8 mouse cellular contexts compared by ENCODE assay signal in the genomic region with DNA sequence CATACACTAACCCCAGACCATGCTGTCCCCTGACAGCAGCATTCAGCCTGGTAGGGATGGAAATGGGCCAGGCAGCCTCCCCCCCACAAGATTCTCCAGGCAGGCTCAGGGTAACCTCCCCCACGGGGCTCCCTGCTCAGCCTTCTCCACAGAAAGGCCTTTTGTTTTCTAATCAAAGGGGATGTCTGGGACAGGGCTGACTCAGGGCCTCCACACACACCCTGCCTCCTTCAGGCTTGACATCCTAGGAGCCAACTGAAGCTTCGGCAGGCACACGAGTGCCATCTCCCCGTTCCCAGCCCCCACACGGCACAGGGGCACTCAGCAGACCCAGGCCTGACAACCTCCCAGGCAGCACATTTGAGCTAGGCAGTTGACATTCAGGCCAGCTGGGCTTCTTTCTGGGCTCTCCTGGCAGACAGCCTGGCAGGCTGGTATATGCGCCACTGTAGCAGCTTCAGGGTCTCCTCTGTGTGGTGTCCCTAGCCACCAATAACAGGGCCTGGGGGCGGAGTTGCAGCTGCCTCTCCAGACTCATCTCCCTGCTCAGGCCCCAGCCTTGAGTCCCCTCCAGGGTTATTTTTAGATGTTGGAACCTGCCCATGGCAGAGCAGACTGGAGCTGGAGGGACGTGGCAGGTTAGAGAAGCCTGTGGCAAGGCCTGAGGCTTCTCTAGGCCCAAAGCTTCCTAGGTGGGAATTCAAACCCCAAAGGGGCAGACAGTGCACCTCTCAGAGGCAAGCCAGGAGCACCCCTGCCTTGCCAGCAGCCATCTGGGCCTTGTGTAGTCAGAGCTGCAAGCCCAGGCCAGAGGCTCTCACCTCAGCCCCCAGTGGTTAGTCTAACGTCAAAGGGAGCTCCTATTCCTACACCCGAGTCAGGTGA. TPM values are rescaled to one million over a fixed set of nuclear protein-coding genes. Genes with fewer than 3 reads are reported as not detected.
DNase-seq lines count a peak whose midpoint lies in the region; ATAC-seq and TF ChIP-seq lines count a peak whose summit lies in the region.

No protein-coding gene starts in this region.

- H3K27me3 ChIP-seq in lung, embryonic 16.5 days (ENCODE audit: control insufficient read depth, insufficient read depth, low read depth, low read length) = no peaks in the 10 kb centered on the region
- H3K27me3 ChIP-seq in embryonic facial prominence, embryonic 11.5 days (ENCODE audit: control insufficient read depth, insufficient read depth, low read length) = no peaks in the 10 kb centered on the region
- no peaks in the 10 kb centered on the region for H3K27me3 ChIP-seq in limb, embryonic 11.5 days (ENCODE audit: control insufficient read depth, insufficient read depth, low read length)

- H3K36me3 ChIP-seq in lung, embryonic 16.5 days (ENCODE audit: control insufficient read depth, insufficient read depth, low read length) = peaks cover 41% of the 10 kb centered on the region
- H3K36me3 ChIP-seq in embryonic facial prominence, embryonic 11.5 days (replicated peaks; ENCODE audit: control insufficient read depth, insufficient read depth, low read depth, low read length) = peaks cover 11% of the 10 kb centered on the region
- peaks cover 14% of the 10 kb centered on the region for H3K36me3 ChIP-seq in limb, embryonic 11.5 days (ENCODE audit: control insufficient read depth, insufficient read depth, low read length)

- no peaks in the 10 kb centered on the region for H3K9me3 ChIP-seq in lung, embryonic 16.5 days (ENCODE audit: control insufficient read depth, low read length)
- no peaks in the 10 kb centered on the region for H3K9me3 ChIP-seq in embryonic facial prominence, embryonic 11.5 days (replicated peaks; ENCODE audit: control insufficient read depth, low read length)
- H3K9me3 ChIP-seq in limb, embryonic 11.5 days (ENCODE audit: control insufficient read depth, low read length) = no peaks in the 10 kb centered on the region

- H3K4me1 ChIP-seq in lung, embryonic 16.5 days (replicated peaks; ENCODE audit: control insufficient read depth, insufficient read depth, low read length) = peaks cover 27% of the 10 kb centered on the region
- peaks cover 13% of the 10 kb centered on the region for H3K4me1 ChIP-seq in lung, adult 2 months (ENCODE audit: control insufficient read depth, insufficient read depth, low read length)
- H3K4me1 ChIP-seq in embryonic facial prominence, embryonic 11.5 days (ENCODE audit: control insufficient read depth, insufficient read depth, low read length) = peaks cover 4% of the 10 kb centered on the region; the same call in 1 of the 2 replicates
- H3K4me1 ChIP-seq in limb, embryonic 11.5 days (ENCODE audit: control insufficient read depth, insufficient read depth, low read length) = no peaks in the 10 kb centered on the region
- peaks cover 44% of the 10 kb centered on the region for H3K4me1 ChIP-seq in olfactory bulb, adult 2 months (ENCODE audit: control insufficient read depth, insufficient read depth, low read length)

- DNase-seq in lung, adult 2 months = no peak
- DNase-seq in embryonic facial prominence, embryonic 11.5 days (ENCODE audit: low spot score) = no peak
- DNase-seq in heart, adult 18-20 months = peak; percentile 87 to 88
- peak; percentile 31 for DNase-seq in kidney, adult 11 months
- DNase-seq in limb, embryonic 11.5 days (ENCODE audit: low spot score) = no peak
- no peak for DNase-seq in thymus, postnatal 14 days

- TF ChIP-seq CTCF in lung, adult 2 months (IDR thresholded peaks at IDR 0.05; ENCODE audit: insufficient read depth, low read length) = no peak
- TF ChIP-seq CTCF in olfactory bulb, adult 2 months (IDR thresholded peaks at IDR 0.05; ENCODE audit: insufficient read depth, low read depth, low read length) = no peak

- H3K9ac ChIP-seq in lung, embryonic 16.5 days (ENCODE audit: low read length) = peak overlapping the region; percentile 52
- 0 out of 2 replicates have a peak overlapping the region, but pooled peaks have one; percentile 6 for H3K9ac ChIP-seq in embryonic facial prominence, embryonic 11.5 days (replicated peaks; ENCODE audit: low read length)
- no peak overlapping the region for H3K9ac ChIP-seq in limb, embryonic 11.5 days (ENCODE audit: low read length)

- H3K27ac ChIP-seq in lung, embryonic 16.5 days (ENCODE audit: low read length) = peak overlapping the region; percentile 91
- H3K27ac ChIP-seq in embryonic facial prominence, embryonic 11.5 days (replicated peaks; ENCODE audit: low read depth, low read length) = peak overlapping the region; percentile 63
- no peak overlapping the region for H3K27ac ChIP-seq in limb, embryonic 11.5 days (replicated peaks; ENCODE audit: low read depth, low read length)
- H3K27ac ChIP-seq in olfactory bulb, adult 2 months (ENCODE audit: insufficient read depth, low read depth, low read length) = peak overlapping the region; percentile 44

- WGBS in lung, embryonic 16.5 days = 35% methylated on average over 10 of the region's 10 CpGs
- WGBS in lung, adult 2 months = 54% methylated on average over 10 of the region's 10 CpGs
- 34% methylated on average over 10 of the region's 10 CpGs for WGBS in embryonic facial prominence, embryonic 11.5 days
- WGBS in limb, embryonic 11.5 days = 80% methylated on average over 10 of the region's 10 CpGs
- WGBS in olfactory bulb, adult 2 months = 22% methylated on average over 10 of the region's 10 CpGs

- H3K4me3 ChIP-seq in lung, embryonic 16.5 days (ENCODE audit: low read length) = no peak overlapping the region
- no peak overlapping the region for H3K4me3 ChIP-seq in lung, adult 2 months (replicated peaks; ENCODE audit: extremely low read depth, low read depth, low read length)
- no peak overlapping the region for H3K4me3 ChIP-seq in embryonic facial prominence, embryonic 11.5 days (ENCODE audit: low read depth, low read length)
- no peak overlapping the region for H3K4me3 ChIP-seq in limb, embryonic 11.5 days (ENCODE audit: low read depth, low read length)
- H3K4me3 ChIP-seq in olfactory bulb, adult 2 months (ENCODE audit: insufficient read depth, low read depth, low read length) = no peak overlapping the region

- H3K4me2 ChIP-seq in lung, embryonic 16.5 days (ENCODE audit: low read depth, low read length) = peak overlapping the region; percentile 16; the same call in 1 of the 2 replicates
- no peak overlapping the region for H3K4me2 ChIP-seq in embryonic facial prominence, embryonic 11.5 days (ENCODE audit: low read depth, low read length)
- no peak overlapping the region for H3K4me2 ChIP-seq in limb, embryonic 11.5 days (ENCODE audit: low read depth, severe bottlenecking)

- peak; percentile 81 for ATAC-seq in lung, embryonic 16.5 days (ENCODE audit: low read depth)
- ATAC-seq in embryonic facial prominence, embryonic 11.5 days (replicated peaks; ENCODE audit: insufficient number of reproducible peaks, low FRiP score, low TSS enrichment, low read depth) = peak; percentile 63
- peak; percentile 40; the same call in 1 of the 2 replicates for ATAC-seq in limb, embryonic 11.5 days (ENCODE audit: insufficient number of reproducible peaks, low FRiP score, low TSS enrichment, low read depth)

- TF ChIP-seq POLR2A in lung, adult 2 months (IDR thresholded peaks at IDR 0.05; ENCODE audit: borderline replicate concordance, extremely low read depth, low read depth, low read length) = no peak
- 0 out of 2 replicates have a peak, but pooled peaks have one; percentile 16 for TF ChIP-seq POLR2A in olfactory bulb, adult 2 months (IDR thresholded peaks at IDR 0.05; ENCODE audit: insufficient read depth, low read depth, low read length)

RNA-seq across cellular contexts. Expression of gene Ctrb1, which starts 26.0 kb away (rescaled TPM):
- polyA plus RNA-seq in lung, embryonic 16.5 days (2015; fragmentation: Nextera tagmentation; extraction: Ambion mirVana) = 1.2 TPM in 1 of 2 replicates, not detected in the other
- polyA plus RNA-seq in lung, adult 2 months (2012; rRNA removed) = 1.5 and 59.1 TPM in 2 replicates
- polyA plus RNA-seq in embryonic facial prominence, embryonic 11.5 days (2014; fragmentation: Nextera tagmentation; extraction: Ambion mirVana) = not detected in 2 replicates
- not detected for total RNA-seq in heart, adult 18-20 months (2021)
- polyA plus RNA-seq in limb, embryonic 11.5 days (2014; fragmentation: Nextera tagmentation; extraction: Ambion mirVana) = not detected in 2 replicates
- polyA plus RNA-seq in olfactory bulb, adult 2 months (2012; ENCODE audit: insufficient read depth, insufficient read length, low replicate concordance, missing spikeins) = not detected in 2 replicates

RNA-seq across cellular contexts. Expression of gene Bcar1, which starts 26.8 kb away (rescaled TPM):
- polyA plus RNA-seq in lung, embryonic 16.5 days (2015; fragmentation: Nextera tagmentation; extraction: Ambion mirVana) = 49.2 and 52.1 TPM in 2 replicates
- 81.4 and 87.7 TPM in 2 replicates for polyA plus RNA-seq in lung, adult 2 months (2012; rRNA removed)
- 30.9 and 36.5 TPM in 2 replicates for polyA plus RNA-seq in embryonic facial prominence, embryonic 11.5 days (2014; fragmentation: Nextera tagmentation; extraction: Ambion mirVana)
- total RNA-seq in heart, adult 18-20 months (2021) = 10 to 100 TPM; 18.9 to 19.1 TPM
- 40.4 and 47.9 TPM in 2 replicates for polyA plus RNA-seq in limb, embryonic 11.5 days (2014; fragmentation: Nextera tagmentation; extraction: Ambion mirVana)
- not detected in 2 replicates for polyA plus RNA-seq in olfactory bulb, adult 2 months (2012; ENCODE audit: insufficient read depth, insufficient read length, low replicate concordance, missing spikeins)

Comparison
In these comparisons a context has a peak if more than half of its experiments do, and no peak if none do; other contexts are left out.
1. DNase-seq: peak in heart, adult 18-20 months (2 of 2) and kidney, adult 11 months (single experiment); none in lung, adult 2 months (single experiment), embryonic facial prominence, embryonic 11.5 days (single experiment), limb, embryonic 11.5 days (single experiment) and thymus, postnatal 14 days (single experiment).
2. Peak in every context shown above with its lines, with median percentiles within 50 percentile points of each other: ATAC-seq.